Mouse (Mus musculus) lung, embryonic 15.5 days (tissue): ENCODE results near the gene Plscr1. TPM values are rescaled to one million over a fixed set of nuclear protein-coding genes. Genes with fewer than 3 reads are reported as not detected.

Source experiments
- ATAC-seq: fragments of 200-750 bp; cut with Nextera tagmentation; 2 replicates; pipeline ENCODE4 v1.8.0; 2017; ENCODE audit warnings: moderate number of reproducible peaks, borderline replicate concordance; ENCODE audit not compliant: low FRiP score, low TSS enrichment; ENCODE audit errors: extremely low read depth
- H3K27ac ChIP-seq: fragments of 300-500 bp; sonication (generic); 2 replicates; pipeline ENCODE4 v1.5.1; 2015; ENCODE audit warnings: moderate library complexity, mild to moderate bottlenecking, inconsistent platforms
- H3K27me3 ChIP-seq: fragments of 300-500 bp; sonication (generic); 2 replicates; pipeline ENCODE4 v1.6.1; 2015; ENCODE audit warnings: inconsistent platforms
- H3K36me3 ChIP-seq: fragments of 300-500 bp; sonication (generic); 2 replicates; pipeline ENCODE4 v1.6.1; 2015; ENCODE audit warnings: inconsistent platforms
- H3K4me1 ChIP-seq: fragments of 300-500 bp; sonication (generic); 2 replicates; pipeline ENCODE4 v1.6.1; 2015; ENCODE audit warnings: inconsistent platforms
- H3K4me2 ChIP-seq: fragments of 300-500 bp; sonication (generic); 2 replicates; pipeline ENCODE4 v1.6.1; 2015; ENCODE audit warnings: inconsistent platforms, mild to moderate bottlenecking, moderate library complexity
- H3K4me3 ChIP-seq: fragments of 300-500 bp; sonication (generic); 2 replicates; pipeline ENCODE4 v1.5.1; 2015; ENCODE audit warnings: mild to moderate bottlenecking, inconsistent platforms
- H3K9ac ChIP-seq: fragments of 300-500 bp; sonication (generic); 2 replicates; pipeline ENCODE4 v1.6.1; 2015; ENCODE audit warnings: inconsistent platforms
- H3K9me3 ChIP-seq: fragments of 300-500 bp; sonication (generic); 2 replicates; pipeline ENCODE4 v1.6.1; 2016; ENCODE audit warnings: inconsistent platforms
- WGBS: fragments of 180-500 bp; shearing (Covaris S2); methylation state at CpG from one replicate; pipeline ENCODE4 v1.1.7; 2015; 5-methylcytosine and 5-hydroxymethylcytosine counted together
- polyA plus RNA-seq: library from polyadenylated mRNA; unstranded; fragments of >200 nt; fragmentation: Nextera tagmentation; extraction: Ambion mirVana; gene quantifications from 2 replicates; pipeline ENCODE4 v1.2.1, GENCODE M21; 2015

The Plscr1 gene
- polyA plus RNA-seq, 1 experiment from 2014 or later, result 37.6 TPM

GRCm38 (mm10) chr9:92282563-92283171 is 33.1 kb downstream of the Plscr1 start:
- no peak for ATAC-seq
- H3K9ac ChIP-seq, result no peak overlapping the region
- no peak overlapping the region for H3K4me2 ChIP-seq
- WGBS, result 54% methylated on average over 7 of the region's 7 CpGs
- no peaks in the 10 kb centered on the region for H3K36me3 ChIP-seq
- no peaks in the 10 kb centered on the region for H3K9me3 ChIP-seq
- no peaks in the 10 kb centered on the region for H3K4me1 ChIP-seq
- H3K27ac ChIP-seq, result no peak overlapping the region
- no peak overlapping the region for H3K4me3 ChIP-seq
- H3K27me3 ChIP-seq, result no peaks in the 10 kb centered on the region

GRCm38 (mm10) chr9:92289675-92290074 is 40.1 kb downstream of the Plscr1 start:
- no peak for ATAC-seq
- Histone ChIP-seq H3K27me3 (no peaks in the 10 kb centered on the region), H3K36me3 (no peaks in the 10 kb centered on the region), H3K27ac (no peak overlapping the region), H3K4me1 (no peaks in the 10 kb centered on the region), H3K9me3 (no peaks in the 10 kb centered on the region), H3K4me3 (no peak overlapping the region), H3K4me2 (no peak overlapping the region), H3K9ac (no peak overlapping the region)
- 54% methylated on average over 3 of the region's 3 CpGs for WGBS

- H3K9ac ChIP-seq, result no peak overlapping the region
- no peaks in the 10 kb centered on the region for H3K36me3 ChIP-seq
- H3K4me2 ChIP-seq, result no peak overlapping the region
- H3K4me3 ChIP-seq, result no peak overlapping the region
- H3K27me3 ChIP-seq, result no peaks in the 10 kb centered on the region
- no peak for ATAC-seq
- no peak overlapping the region for H3K27ac ChIP-seq
- WGBS, result 72% methylated on average over 2 of the region's 2 CpGs
- H3K4me1 ChIP-seq, result no peaks in the 10 kb centered on the region
- H3K9me3 ChIP-seq, result no peaks in the 10 kb centered on the region
Observed at GRCm38 (mm10) chr9:92292169-92292568, 42.6 kb downstream of the Plscr1 start.

- no peaks in the 10 kb centered on the region for H3K9me3 ChIP-seq
- WGBS, result 51% methylated on average over 3 of the region's 3 CpGs
Observed at GRCm38 (mm10) chr9:92292922-92293321, 43.4 kb downstream of the Plscr1 start.

GRCm38 (mm10) chr9:92293560-92294548 is 44.3 kb downstream of the Plscr1 start:
- Histone ChIP-seq H3K9me3 (no peaks in the 10 kb centered on the region), H3K4me1 (no peaks in the 10 kb centered on the region), H3K27me3 (no peaks in the 10 kb centered on the region), H3K4me3 (no peak overlapping the region), H3K9ac (no peak overlapping the region), H3K4me2 (no peak overlapping the region), H3K27ac (no peak overlapping the region), H3K36me3 (no peaks in the 10 kb centered on the region)
- 76% methylated on average over 2 of the region's 2 CpGs for WGBS
- ATAC-seq, result no peak

More at GRCm38 (mm10) chr9:92292922-92293321, 43.4 kb downstream of the Plscr1 start:
- Histone ChIP-seq H3K27ac (no peak overlapping the region), H3K9ac (no peak overlapping the region), H3K27me3 (no peaks in the 10 kb centered on the region), H3K4me2 (no peak overlapping the region), H3K4me3 (no peak overlapping the region), H3K4me1 (no peaks in the 10 kb centered on the region), H3K36me3 (no peaks in the 10 kb centered on the region)
- ATAC-seq, result no peak

- Histone ChIP-seq H3K4me2 (no peak overlapping the region), H3K9me3 (no peaks in the 10 kb centered on the region), H3K4me3 (no peak overlapping the region), H3K27ac (no peak overlapping the region), H3K4me1 (no peaks in the 10 kb centered on the region), H3K36me3 (no peaks in the 10 kb centered on the region), H3K9ac (no peak overlapping the region), H3K27me3 (no peaks in the 10 kb centered on the region)
- ATAC-seq, result no peak
- WGBS, result 68% methylated on average over 1 of the region's 1 CpGs
Observed at GRCm38 (mm10) chr9:92298288-92298687, 48.7 kb downstream of the Plscr1 start.

- H3K4me2 ChIP-seq, result no peak overlapping the region
- H3K9me3 ChIP-seq, result no peaks in the 10 kb centered on the region
- ATAC-seq, result no peak
- no peaks in the 10 kb centered on the region for H3K27me3 ChIP-seq
- no peak overlapping the region for H3K9ac ChIP-seq
- H3K4me3 ChIP-seq, result no peak overlapping the region
- H3K27ac ChIP-seq, result no peak overlapping the region
- H3K4me1 ChIP-seq, result no peaks in the 10 kb centered on the region
- 43% methylated on average over 3 of the region's 3 CpGs for WGBS
- no peaks in the 10 kb centered on the region for H3K36me3 ChIP-seq
Observed at GRCm38 (mm10) chr9:92301213-92301612, 51.7 kb downstream of the Plscr1 start.

- no peak overlapping the region for H3K4me2 ChIP-seq
- H3K36me3 ChIP-seq, result no peaks in the 10 kb centered on the region
- no peak for ATAC-seq
- 63% methylated on average over 8 of the region's 8 CpGs for WGBS
- H3K4me1 ChIP-seq, result no peaks in the 10 kb centered on the region
- H3K4me3 ChIP-seq, result no peak overlapping the region
- no peaks in the 10 kb centered on the region for H3K9me3 ChIP-seq
- H3K27me3 ChIP-seq, result no peaks in the 10 kb centered on the region
- no peak overlapping the region for H3K27ac ChIP-seq
- H3K9ac ChIP-seq, result no peak overlapping the region
Observed at GRCm38 (mm10) chr9:92305075-92305474, 55.5 kb downstream of the Plscr1 start.

GRCm38 (mm10) chr9:92305620-92306220 is 56.2 kb downstream of the Plscr1 start:
- no peaks in the 10 kb centered on the region for H3K27me3 ChIP-seq
- no peak overlapping the region for H3K4me2 ChIP-seq
- H3K9ac ChIP-seq, result no peak overlapping the region
- H3K27ac ChIP-seq, result no peak overlapping the region
- ATAC-seq, result no peak
- 78% methylated on average over 8 of the region's 8 CpGs for WGBS
- no peaks in the 10 kb centered on the region for H3K9me3 ChIP-seq
- no peaks in the 10 kb centered on the region for H3K4me1 ChIP-seq
- no peak overlapping the region for H3K4me3 ChIP-seq
- no peaks in the 10 kb centered on the region for H3K36me3 ChIP-seq

- H3K36me3 ChIP-seq, result no peaks in the 10 kb centered on the region
Observed at GRCm38 (mm10) chr9:92309077-92309476, 59.5 kb downstream of the Plscr1 start, which contains the start of gene 1700057G04Rik. Gene 1700057G04Rik (plus strand): TSS chr9:92309377.

GRCm38 (mm10) chr9:92316791-92317190 is 67.2 kb downstream of the Plscr1 start:
- 57% methylated on average over 3 of the region's 3 CpGs for WGBS
- no peaks in the 10 kb centered on the region for H3K36me3 ChIP-seq
- H3K27ac ChIP-seq, result no peak overlapping the region
- H3K9me3 ChIP-seq, result no peaks in the 10 kb centered on the region
- no peak overlapping the region for H3K4me3 ChIP-seq
- ATAC-seq, result no peak
- H3K4me2 ChIP-seq, result no peak overlapping the region
- no peaks in the 10 kb centered on the region for H3K27me3 ChIP-seq
- 0 out of 2 replicates have a peak, but pooled peaks cover 5% of the 10 kb centered on the region for H3K4me1 ChIP-seq
- no peak overlapping the region for H3K9ac ChIP-seq

More at GRCm38 (mm10) chr9:92309077-92309476, 59.5 kb downstream of the Plscr1 start, which contains the start of gene 1700057G04Rik:
- ATAC-seq, result no peak
- Histone ChIP-seq H3K9me3 (no peaks in the 10 kb centered on the region), H3K27ac (no peak within 1 kb of the TSS), H3K9ac (no peak within 1 kb of the TSS), H3K4me2 (no peak within 1 kb of the TSS), H3K27me3 (no peaks in the 10 kb centered on the region), H3K4me1 (no peaks in the 10 kb centered on the region), H3K4me3 (no peak within 1 kb of the TSS)
- WGBS, result 69% methylated on average over 1 of the region's 1 CpGs
